Mouse (Mus musculus): ENCODE measurements around the gene Olfr761.

- TF ChIP-seq CTCF (IDR thresholded peaks at IDR 0.05; ENCODE audit: control insufficient read depth, insufficient read depth, insufficient replicate concordance, low read depth, low read length) (no peak), POLR2A (IDR thresholded peaks at IDR 0.05; ENCODE audit: control insufficient read depth, low read depth, low read length) (no peak)
Measured at GRCm38 (mm10) chr17:37952979-37953378, at the start of gene Olfr761.
